Mouse (Mus musculus): ENCODE measurements around the gene Rhox4f. TPM values are rescaled to one million over a fixed set of nuclear protein-coding genes. Genes with fewer than 3 reads are reported as not detected.
"Not testable (repeated sequence)": the region's sequence is repeated elsewhere in the genome, so short reads cannot be mapped to it uniquely, and the experiment has no call there.

Rhox4f gene
- polyA plus RNA-seq (2012; rRNA removed) = not detected in 2 replicates

GRCm38 (mm10) chrX:37607604-37608003, at the start of gene Rhox4f:
TSS of gene Rhox4f (minus strand) at chrX:37607704.
- 93% methylated on average over 18 of the region's 19 CpGs for WGBS
- H3K4me1 ChIP-seq (ENCODE audit: control insufficient read depth, insufficient read depth, low read length); DNase-seq; H3K4me3 ChIP-seq (replicated peaks; ENCODE audit: extremely low read depth, low read depth, low read length): not testable (repeated sequence)

DNA sequence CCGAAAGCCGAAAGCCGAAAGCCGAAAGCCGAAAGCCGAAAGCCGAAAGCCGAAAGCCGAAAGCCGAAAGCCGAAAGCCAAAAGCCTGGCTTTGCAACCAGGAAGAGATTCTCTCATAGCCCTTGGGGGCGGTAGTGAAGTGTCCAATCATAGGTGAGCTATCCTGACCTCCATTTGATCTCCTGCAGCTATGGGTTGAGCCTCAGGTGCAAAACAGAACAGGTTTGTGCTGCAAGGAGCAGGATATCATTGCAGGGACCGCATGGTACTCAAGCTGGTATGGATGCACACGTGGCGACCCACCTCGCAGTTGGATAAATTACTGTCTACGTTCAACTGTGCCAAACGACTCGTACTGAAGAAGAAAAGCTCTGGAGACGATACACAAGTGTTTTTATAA, 43.7 kb upstream of the Rhox4f start, which contains the start of gene Rhox4g:
Gene Rhox4g (minus strand): TSS at position 101 of the 400 bp plus-strand sequence.
- DNase-seq; H3K4me1 ChIP-seq (ENCODE audit: control insufficient read depth, insufficient read depth, low read length); H3K4me3 ChIP-seq (replicated peaks; ENCODE audit: extremely low read depth, low read depth, low read length): not testable (repeated sequence)
- 89% methylated on average over 19 of the region's 20 CpGs for WGBS

GRCm38 (mm10) chrX:37643370-37643769, 35.9 kb upstream of the Rhox4f start, which contains the start of gene Rhox2g:
TSS of gene Rhox2g (minus strand) at chrX:37643470.
- not testable (repeated sequence) for H3K4me3 ChIP-seq (replicated peaks; ENCODE audit: extremely low read depth, low read depth, low read length); H3K4me1 ChIP-seq (ENCODE audit: control insufficient read depth, insufficient read depth, low read length); DNase-seq
- WGBS = 91% methylated on average over 6 of the region's 6 CpGs

DNA sequence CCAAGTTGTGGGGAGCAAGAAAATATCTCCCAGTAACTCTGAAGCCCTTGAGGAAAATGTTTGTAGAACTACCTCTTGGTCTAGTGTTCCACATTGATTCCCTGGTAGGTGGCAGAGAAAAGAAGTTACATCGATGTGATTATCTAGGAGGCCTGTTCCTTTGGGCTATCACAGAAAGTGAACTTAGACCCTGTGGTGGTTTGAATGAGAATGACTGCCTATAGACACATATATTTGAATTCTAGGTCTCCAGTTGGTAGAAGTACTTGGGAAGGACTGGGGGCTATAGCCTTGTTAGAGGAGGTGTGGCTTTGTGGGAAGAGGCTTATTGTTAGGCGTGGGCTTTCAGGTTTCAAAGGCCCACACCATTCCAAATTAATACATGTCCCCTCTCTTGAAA, 21.0 kb upstream of the Rhox4f start, which contains the start of gene Rhox3g:
Gene Rhox3g (minus strand): TSS at position 101 of the 400 bp plus-strand sequence.
- H3K4me3 ChIP-seq (replicated peaks; ENCODE audit: extremely low read depth, low read depth, low read length); DNase-seq; H3K4me1 ChIP-seq (ENCODE audit: control insufficient read depth, insufficient read depth, low read length): not testable (repeated sequence)
- WGBS = 87% methylated on average over 2 of the region's 2 CpGs

- not testable (repeated sequence) for DNase-seq
These were observed 26.8 kb downstream of the Rhox4f start, which contains the start of gene Rhox3f for GRCm38 (mm10) chrX:37580692-37581091. TSS of gene Rhox3f (plus strand) at chrX:37580992.

DNA sequence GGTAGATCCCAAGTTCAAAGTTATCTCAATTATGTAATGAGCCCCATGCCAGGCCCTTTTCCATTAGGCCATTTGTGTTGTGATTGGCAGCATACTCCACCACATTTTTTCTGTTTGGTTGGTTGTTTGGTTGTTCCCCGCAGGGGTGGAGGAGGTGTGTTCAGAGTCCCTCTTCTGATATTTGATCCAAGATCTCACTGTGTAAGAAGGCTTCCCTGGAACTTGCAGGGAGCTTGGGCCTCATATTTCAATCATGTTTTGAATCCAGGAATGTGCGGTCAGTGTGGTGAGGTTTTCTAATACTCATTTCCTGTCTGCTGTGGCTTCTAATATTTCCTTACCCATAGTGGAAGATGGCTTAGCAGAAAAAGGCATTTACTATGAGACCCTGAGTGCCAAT, 34.9 kb downstream of the Rhox4f start:
- H3K4me1 ChIP-seq (ENCODE audit: control insufficient read depth, insufficient read depth, low read length); DNase-seq; H3K4me3 ChIP-seq (replicated peaks; ENCODE audit: extremely low read depth, low read depth, low read length): not testable (repeated sequence)
- WGBS = 54% methylated on average over 2 of the region's 2 CpGs

More at GRCm38 (mm10) chrX:37580692-37581091, 26.8 kb downstream of the Rhox4f start, which contains the start of gene Rhox3f:
- H3K4me1 ChIP-seq (ENCODE audit: control insufficient read depth, insufficient read depth, low read length); H3K4me3 ChIP-seq (replicated peaks; ENCODE audit: extremely low read depth, low read depth, low read length): not testable (repeated sequence)

- H3K4me1 ChIP-seq (ENCODE audit: control insufficient read depth, insufficient read depth, low read length); DNase-seq: not testable (repeated sequence)
- WGBS = 88% methylated on average over 8 of the region's 8 CpGs
These were observed 36.4 kb downstream of the Rhox4f start, which contains the start of gene Rhox2f for GRCm38 (mm10) chrX:37571105-37571504. TSS of gene Rhox2f (plus strand) at chrX:37571405.

DNA sequence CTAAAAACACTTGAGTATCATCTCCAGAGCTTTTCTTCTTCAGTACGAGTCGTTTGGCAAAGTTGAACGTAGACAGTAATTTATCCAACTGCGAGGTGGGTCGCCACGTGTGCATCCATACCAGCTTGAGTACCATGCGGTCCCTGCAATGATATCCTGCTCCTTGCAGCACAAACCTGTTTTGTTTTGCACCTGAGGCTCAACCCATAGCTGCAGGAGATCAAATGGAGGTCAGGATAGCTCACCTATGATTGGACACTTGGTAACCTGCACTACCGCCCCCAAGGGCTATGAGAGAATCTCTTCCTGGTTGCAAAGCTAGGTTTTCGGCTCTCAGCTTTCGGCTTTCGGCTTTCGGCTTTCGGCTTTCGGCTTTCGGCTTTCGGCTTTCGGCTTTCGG, 50.4 kb downstream of the Rhox4f start, which contains the start of gene Rhox4e:
Gene Rhox4e (plus strand): TSS at position 301 of the 400 bp plus-strand sequence.
- 97% methylated on average over 10 of the region's 18 CpGs for WGBS
- not testable (repeated sequence) for H3K4me3 ChIP-seq (replicated peaks; ENCODE audit: extremely low read depth, low read depth, low read length); DNase-seq; H3K4me1 ChIP-seq (ENCODE audit: control insufficient read depth, insufficient read depth, low read length)

More at GRCm38 (mm10) chrX:37571105-37571504, 36.4 kb downstream of the Rhox4f start, which contains the start of gene Rhox2f:
- not testable (repeated sequence) for H3K4me3 ChIP-seq (replicated peaks; ENCODE audit: extremely low read depth, low read depth, low read length)

Other genes starting within 250 kb of the Rhox4f start
- gene Rhox3a2, start 227.7 kb downstream of the Rhox4f start, polyA plus RNA-seq (2012; rRNA removed) = not detected in 2 replicates
- not detected in 2 replicates for gene Rhox4a2, start 216.9 kb downstream of the Rhox4f start, polyA plus RNA-seq (2012; rRNA removed)
- not detected in 2 replicates for gene Rhox2b, start 195.6 kb downstream of the Rhox4f start, polyA plus RNA-seq (2012; rRNA removed)
- not detected in 2 replicates for gene Rhox4b, start 175.2 kb downstream of the Rhox4f start, polyA plus RNA-seq (2012; rRNA removed)
- not detected in 2 replicates for gene Rhox2c, start 154.0 kb downstream of the Rhox4f start, polyA plus RNA-seq (2012; rRNA removed)
- not detected in 2 replicates for gene Rhox3c, start 149.1 kb downstream of the Rhox4f start, polyA plus RNA-seq (2012; rRNA removed)
- not detected in 2 replicates for gene Rhox4c, start 127.4 kb downstream of the Rhox4f start, polyA plus RNA-seq (2012; rRNA removed)
- not detected in 2 replicates for gene Rhox2d, start 114.3 kb downstream of the Rhox4f start, polyA plus RNA-seq (2012; rRNA removed)
- gene Rhox4d, start 93.3 kb downstream of the Rhox4f start, polyA plus RNA-seq (2012; rRNA removed) = not detected in 2 replicates
- not detected in 2 replicates for gene Rhox2e, start 77.3 kb downstream of the Rhox4f start, polyA plus RNA-seq (2012; rRNA removed)
- gene Rhox3e, start 65.7 kb downstream of the Rhox4f start, polyA plus RNA-seq (2012; rRNA removed) = not detected in 2 replicates
- not detected in 2 replicates for gene Rhox4e, start 50.3 kb downstream of the Rhox4f start, polyA plus RNA-seq (2012; rRNA removed)
- gene Rhox2f, start 36.3 kb downstream of the Rhox4f start, polyA plus RNA-seq (2012; rRNA removed) = not detected in 2 replicates
- not detected in 2 replicates for gene Rhox3f, start 26.7 kb downstream of the Rhox4f start, polyA plus RNA-seq (2012; rRNA removed)
- gene Rhox3g, start 20.9 kb upstream of the Rhox4f start, polyA plus RNA-seq (2012; rRNA removed) = not detected in 2 replicates
- not detected in 2 replicates for gene Rhox2g, start 35.8 kb upstream of the Rhox4f start, polyA plus RNA-seq (2012; rRNA removed)
- not detected in 2 replicates for gene Rhox4g, start 43.6 kb upstream of the Rhox4f start, polyA plus RNA-seq (2012; rRNA removed)
- gene Rhox3h, start 61.1 kb upstream of the Rhox4f start, polyA plus RNA-seq (2012; rRNA removed) = not detected in 2 replicates
- not detected in 2 replicates for gene Rhox2h, start 65.6 kb upstream of the Rhox4f start, polyA plus RNA-seq (2012; rRNA removed)
- gene Rhox5, start 197.1 kb upstream of the Rhox4f start, polyA plus RNA-seq (2012; rRNA removed) = not detected in 2 replicates
- gene Rhox6, start 219.2 kb upstream of the Rhox4f start, polyA plus RNA-seq (2012; rRNA removed) = not detected in 2 replicates
- not detected in 2 replicates for gene Rhox7a, start 224.0 kb upstream of the Rhox4f start, polyA plus RNA-seq (2012; rRNA removed)

Measured in lung, adult 2 months (tissue).